Mouse (Mus musculus) T-helper 1 cell (primary cell): ENCODE measurements around the gene Marc2.

Source experiments
- in situ Hi-C: fragments of 300-600 bp; cut with MboI, MseI; formaldehyde crosslinking; loops from one replicate; pipeline ENCODE4 v1.15.1; 2025; ENCODE audit warnings: high pct_unique_total_duplicates

Gene Marc2

DNA sequence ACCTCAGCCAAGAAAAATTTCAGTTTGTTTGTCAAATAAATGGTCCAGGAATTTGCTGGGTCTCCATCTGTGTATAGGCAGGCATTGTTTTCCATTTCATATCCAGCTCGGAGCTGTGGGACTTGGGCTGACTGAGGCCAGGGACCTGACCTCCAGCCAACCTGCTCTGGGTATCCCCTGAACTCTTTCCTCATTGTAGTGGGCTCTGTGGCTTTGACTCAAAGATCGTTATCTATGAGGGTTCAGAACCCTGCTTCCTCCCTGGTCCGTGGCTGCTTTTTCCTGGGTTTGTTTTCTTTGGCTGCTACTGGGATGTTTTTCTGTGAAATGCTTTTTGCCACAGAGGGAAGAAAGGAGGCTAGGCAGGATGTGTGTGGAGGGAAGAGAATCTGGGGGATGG lies 7.7 kb upstream of the Marc2 start:
- in situ Hi-C loops = no loop called here

- in situ Hi-C loops = no loop called here
Observed at GRCm38 (mm10) chr1:184853339-184853738, 7.1 kb upstream of the Marc2 start.

DNA sequence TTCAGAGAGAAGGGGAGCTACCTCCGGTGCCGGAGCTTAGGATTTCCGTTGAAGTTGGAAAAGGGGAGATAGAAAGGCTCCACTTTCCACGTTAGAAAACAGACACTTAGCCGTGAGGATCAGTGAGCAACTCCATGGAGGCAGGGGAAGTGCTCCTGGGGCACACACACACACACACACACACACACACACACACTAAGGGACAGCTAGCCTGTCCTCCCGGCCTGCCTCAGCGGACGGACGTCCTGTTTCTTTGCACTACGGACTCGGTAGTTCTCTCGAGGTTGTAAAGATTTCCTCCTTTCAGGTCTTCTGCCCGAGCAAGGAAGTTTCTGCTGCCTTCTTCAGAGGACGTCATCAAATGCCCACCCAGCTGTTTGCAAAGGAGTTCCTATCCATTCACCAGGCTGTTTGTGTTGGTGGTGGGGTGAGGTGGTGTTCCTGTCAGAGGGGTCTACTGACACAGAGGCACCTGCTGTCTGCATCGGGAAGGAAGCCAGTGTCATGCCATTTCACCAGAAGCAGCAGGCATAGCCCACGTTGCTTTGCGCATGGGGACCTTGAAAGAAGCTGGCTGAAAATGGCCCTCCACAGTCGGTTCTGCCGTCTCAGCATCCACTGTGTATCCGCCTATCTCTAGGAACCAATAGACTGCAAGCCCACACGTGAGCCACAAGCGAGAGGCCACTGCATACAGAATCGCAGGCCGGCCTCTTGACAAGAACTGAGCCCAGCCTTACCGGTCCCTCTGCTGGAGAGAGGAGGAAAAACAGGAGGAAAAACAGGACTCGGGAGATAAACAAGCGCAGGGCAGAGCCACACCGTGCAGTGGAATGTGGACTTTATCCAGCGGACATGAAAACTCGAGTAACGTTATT lies 5.7 kb upstream of the Marc2 start:
- in situ Hi-C loops = no loop called here

GRCm38 (mm10) chr1:184851166-184851565 lies 4.9 kb upstream of the Marc2 start:
- in situ Hi-C loops = no loop called here

GRCm38 (mm10) chr1:184846973-184847372 lies 722 bp upstream of the Marc2 start:
- in situ Hi-C loops = loop anchor here (5.0 kb wide), 1 partner anchor 355 kb away; the partner anchor contains the start of gene Rab3gap2

DNA sequence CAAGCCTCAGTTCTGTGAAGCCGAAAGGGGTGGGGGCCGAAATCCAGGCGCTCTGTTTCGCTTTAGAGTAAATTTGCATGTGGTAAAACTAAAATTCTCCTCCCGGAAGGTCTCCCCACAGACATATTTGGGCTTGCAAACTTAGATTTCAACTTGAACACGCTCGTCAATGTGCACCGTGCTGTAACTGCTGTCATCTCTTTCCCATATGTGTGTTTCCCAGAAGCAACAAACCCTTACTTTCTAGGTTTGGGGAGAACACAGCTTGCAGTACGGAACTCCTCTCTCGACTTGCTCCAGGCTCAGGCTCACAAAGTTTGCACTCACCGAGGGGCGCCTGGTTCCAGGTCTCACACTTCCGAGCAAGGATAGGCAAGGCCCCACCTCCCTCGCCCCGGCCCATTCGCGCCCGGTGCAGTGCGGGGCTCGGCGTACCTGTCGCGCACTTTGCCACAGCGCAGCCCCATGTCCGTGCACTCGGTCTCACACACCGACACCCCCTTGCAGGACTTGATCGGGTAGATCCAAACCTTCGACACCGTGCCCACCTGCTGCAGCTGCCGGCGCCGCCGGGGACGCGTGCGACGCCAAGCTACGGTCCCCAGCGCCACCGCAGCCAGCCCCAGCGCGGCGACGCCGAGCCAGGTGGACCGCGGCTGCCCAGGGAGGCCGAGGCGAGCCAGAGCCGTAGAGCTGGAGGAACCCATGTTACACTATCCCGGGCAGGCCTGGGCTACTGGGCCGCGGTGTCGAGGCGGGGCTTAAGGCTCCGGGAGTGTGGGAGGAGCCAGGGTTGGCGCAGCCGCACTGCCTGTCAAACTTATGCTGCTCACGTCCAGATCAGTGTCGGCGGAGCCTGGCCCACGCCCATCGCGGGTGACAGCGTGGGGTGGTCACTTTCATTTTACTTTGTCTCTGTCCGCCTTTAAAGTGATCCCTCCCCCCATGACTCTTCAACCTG lies 860 bp downstream of the Marc2 start:
- in situ Hi-C loops = loop anchor here (5.0 kb wide), 1 partner anchor 357 kb away; the partner anchor contains the start of gene Rab3gap2

DNA sequence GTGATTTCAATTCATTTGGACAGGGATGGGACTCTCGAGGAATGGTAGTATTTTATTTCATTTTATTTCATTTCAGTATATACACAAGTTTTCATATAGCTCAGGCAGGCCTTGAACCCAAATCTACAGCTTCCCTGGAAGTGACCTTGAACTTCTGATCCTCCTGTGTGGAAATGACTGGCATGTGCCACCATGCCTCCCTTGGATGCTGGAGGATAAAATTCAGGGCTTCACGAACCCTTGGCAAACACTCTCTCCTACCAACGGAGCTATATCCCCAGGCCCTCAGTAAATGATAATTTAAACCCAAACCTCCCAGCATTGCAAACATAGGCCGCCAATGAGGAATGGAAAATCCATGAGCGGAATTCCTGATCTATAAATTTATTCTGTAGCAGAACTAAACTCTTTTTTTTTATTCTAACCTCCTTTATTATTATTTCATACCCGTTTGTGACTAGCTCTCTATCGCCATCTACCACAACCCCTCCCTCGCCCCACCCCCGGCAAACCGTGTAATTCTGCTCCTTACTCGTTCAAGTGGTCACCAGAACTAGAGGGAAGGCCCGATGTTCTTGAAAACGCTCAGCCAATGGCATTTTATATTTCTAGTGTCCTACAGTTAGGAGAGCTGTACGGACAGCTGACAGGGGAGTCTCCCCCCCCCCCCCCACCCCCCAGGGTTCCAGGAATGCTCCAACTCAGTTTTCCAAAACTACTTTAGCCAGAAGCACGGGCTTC lies 1.8 kb downstream of the Marc2 start:
- in situ Hi-C loops = loop anchor here (5.0 kb wide), 1 partner anchor 358 kb away; the partner anchor contains the start of gene Rab3gap2

DNA sequence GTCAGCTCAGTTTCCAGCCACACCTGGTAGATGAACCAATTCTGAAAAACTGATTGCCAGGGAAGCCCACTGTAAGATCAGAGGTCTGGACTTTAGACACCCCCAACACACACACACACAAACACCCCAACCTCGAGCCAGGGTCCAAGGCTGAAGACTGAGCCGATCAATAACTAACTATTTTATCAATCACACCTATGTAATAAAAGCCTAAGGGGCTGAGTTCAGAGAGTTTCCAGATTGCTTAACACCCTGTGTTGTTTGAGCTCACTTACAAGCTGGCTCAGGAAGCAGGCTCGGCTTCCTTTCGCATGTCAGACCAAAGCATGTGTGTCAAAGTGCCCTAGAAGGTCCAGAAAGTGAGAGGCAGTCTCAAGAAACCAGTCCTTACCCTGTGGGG lies 8.6 kb downstream of the Marc2 start:
- in situ Hi-C loops = no loop called here

DNA sequence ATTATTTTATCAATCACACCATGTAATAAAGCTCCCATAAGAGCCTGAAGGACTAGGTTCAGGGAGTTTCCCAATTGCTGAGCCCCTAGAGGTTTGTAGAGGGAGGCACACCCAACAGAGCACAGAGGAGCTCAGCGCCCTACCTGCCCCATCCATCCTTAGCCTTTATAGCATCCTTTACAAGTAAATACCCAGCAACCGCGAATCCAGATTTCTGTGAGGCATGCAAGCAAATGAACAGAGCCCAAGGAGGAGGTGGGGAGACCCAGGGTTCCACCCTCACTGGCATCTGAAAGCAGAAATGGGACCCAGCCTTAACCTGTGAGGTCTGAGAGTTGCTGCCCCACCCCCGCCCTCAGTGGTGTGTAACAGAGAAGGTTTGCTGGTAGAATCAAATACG lies 9.9 kb downstream of the Marc2 start:
- in situ Hi-C loops = no loop called here

- in situ Hi-C loops = no loop called here
Observed at GRCm38 (mm10) chr1:184833499-184833898, 12.8 kb downstream of the Marc2 start.

- in situ Hi-C loops = no loop called here
Observed at GRCm38 (mm10) chr1:184832211-184832610, 14.0 kb downstream of the Marc2 start.

DNA sequence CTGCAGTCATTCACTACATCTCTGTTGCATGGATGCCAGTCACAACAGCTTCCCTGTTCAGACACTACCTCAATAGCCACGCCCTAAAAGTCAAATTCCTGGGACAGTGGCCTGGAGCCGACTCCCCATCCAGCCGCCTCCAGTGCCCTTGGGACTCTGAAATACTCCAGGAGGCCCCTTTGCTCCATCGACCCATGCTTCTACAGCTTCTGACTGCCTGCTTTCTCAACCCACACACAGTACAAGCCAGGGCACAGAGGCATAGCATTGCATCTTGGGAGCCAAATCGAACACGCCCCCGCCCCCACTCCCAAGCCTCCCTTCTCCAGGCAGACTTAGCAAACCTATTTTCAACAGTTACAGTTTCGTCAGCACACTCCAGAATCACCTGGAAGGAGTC lies 16.4 kb downstream of the Marc2 start:
- in situ Hi-C loops = loop anchor here (10.0 kb wide), 1 partner anchor 815 kb away; the partner anchor contains the start of gene Dusp10

- in situ Hi-C loops = loop anchor here (10.0 kb wide), 1 partner anchor 812 kb away; the partner anchor contains the start of gene Dusp10
Observed at GRCm38 (mm10) chr1:184827175-184827701, 19.0 kb downstream of the Marc2 start.

DNA sequence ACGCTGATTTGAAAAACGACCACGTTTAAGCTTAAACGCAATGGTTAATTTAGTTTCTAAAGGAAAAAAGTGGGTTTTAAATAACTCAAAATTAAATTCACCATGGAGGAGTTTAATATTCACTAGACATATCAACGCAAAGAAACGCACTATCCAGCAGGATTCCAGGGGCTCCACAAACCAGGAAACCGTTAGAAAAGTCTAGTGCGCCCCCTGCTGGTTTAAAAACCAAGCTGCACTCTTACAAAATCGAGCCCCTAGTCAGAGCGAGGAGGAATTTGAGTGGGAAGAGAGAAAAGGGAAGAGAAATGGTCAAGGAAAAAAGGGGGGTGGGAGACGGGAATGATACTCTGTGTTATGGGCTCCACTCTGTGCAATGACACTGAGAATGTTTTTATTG lies 21.2 kb downstream of the Marc2 start:
- in situ Hi-C loops = loop anchor here (10.0 kb wide), 1 partner anchor 810 kb away; the partner anchor contains the start of gene Dusp10

GRCm38 (mm10) chr1:184824439-184824851 lies 21.8 kb downstream of the Marc2 start:
- in situ Hi-C loops = loop anchor here (10.0 kb wide), 1 partner anchor 810 kb away; the partner anchor contains the start of gene Dusp10

DNA sequence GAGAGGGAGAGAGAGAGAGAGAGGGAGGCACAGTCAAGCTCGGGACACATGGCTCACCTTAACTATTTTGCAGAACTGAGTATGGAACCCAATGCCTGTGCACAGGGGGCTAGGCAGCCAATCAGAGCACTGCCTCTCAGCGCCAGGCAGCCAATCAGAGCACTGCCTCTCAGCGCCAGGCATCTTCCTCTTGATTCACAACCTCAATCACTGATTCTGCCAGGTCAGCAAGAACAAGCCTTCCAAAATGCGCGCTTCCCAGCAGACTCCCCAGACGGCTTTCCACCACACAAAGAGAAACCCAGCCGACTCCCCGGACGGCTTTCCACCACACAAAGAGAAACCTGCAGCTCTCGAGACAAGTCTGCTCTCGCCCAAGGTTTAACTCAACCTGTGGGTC lies 23.6 kb downstream of the Marc2 start:
- in situ Hi-C loops = loop anchor here (10.0 kb wide), 1 partner anchor 808 kb away; the partner anchor contains the start of gene Dusp10

GRCm38 (mm10) chr1:184817768-184818167 lies 28.5 kb downstream of the Marc2 start:
- in situ Hi-C loops = no loop called here

DNA sequence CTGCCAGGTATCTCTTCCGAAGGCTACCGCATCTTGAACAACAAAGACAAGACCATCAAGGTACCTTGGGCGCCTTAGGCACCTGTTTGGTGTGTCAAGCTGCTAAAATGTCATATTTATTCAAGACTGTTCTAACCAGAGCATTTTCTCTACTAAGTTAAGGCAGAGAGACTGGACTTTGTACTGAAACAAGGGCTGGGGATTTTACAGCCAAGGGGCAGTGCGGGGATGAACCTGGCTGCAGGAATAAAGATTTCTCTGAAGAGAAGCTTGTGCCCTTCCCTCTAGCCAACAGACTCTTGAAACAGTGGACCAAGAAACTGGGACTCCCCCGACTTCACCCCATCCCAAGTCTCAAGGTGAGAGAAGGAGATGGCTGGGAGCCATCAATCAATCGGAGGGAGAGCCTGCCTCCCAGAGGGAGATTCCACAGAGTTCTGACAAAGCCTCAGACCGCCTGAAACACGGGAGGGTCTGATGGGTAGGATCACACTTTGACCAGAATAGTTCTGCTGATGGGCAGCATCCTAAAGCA lies 34.5 kb downstream of the Marc2 start:
- in situ Hi-C loops = no loop called here

DNA sequence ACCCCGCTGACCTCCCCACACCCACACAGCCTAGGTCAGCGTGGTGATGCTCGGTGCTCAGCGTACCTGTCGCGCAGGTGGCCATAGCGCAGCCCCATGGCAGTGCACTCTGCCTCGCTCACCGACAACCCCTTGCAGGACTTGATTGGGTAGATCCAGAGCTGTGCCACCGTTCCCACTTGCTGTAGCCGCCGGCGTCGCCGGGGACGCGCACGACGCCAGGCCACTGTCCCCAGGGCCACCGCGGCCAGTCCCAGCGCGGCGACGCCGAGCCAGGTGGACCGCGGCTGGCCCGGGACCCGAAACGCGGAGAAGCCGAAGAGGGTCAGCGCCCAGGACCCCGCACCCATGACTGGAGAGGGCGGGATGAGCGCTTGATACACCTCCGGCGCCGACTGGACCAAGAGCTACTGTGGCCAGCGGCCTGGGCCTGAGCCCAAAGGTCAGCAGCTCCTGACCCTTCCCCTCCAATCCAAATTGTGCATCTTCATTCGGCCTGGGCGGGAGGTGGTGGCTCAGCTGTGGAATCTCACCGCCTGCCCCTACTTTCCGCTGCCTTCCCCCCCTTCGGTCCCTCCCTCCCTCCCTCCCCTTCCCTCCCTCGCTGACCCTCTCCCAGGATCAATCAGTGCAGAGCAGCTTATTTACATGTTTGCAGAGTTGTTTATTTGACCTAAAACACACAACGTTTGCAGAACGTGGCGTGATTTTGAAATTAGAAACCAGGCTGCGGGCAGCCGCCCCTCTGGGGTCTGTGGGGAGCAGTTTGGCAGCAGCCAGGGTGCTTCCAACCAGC lies 35.3 kb downstream of the Marc2 start, which contains the start of gene Marc1:
Gene Marc1 (minus strand): TSS at position 534 of the 796 bp plus-strand sequence.
- in situ Hi-C loops = no loop called here
